Mouse (Mus musculus): ENCODE results near the gene Bag3. TPM values are rescaled to one million over a fixed set of nuclear protein-coding genes. Genes with fewer than 3 reads are reported as not detected.
"Not testable (repeated sequence)": the region's sequence is repeated elsewhere in the genome, so short reads cannot be mapped to it uniquely, and the experiment has no call there.

Bag3 gene
- total RNA-seq, 2 experiments from 2014 or later, result 84.2 to 100 TPM

DNA sequence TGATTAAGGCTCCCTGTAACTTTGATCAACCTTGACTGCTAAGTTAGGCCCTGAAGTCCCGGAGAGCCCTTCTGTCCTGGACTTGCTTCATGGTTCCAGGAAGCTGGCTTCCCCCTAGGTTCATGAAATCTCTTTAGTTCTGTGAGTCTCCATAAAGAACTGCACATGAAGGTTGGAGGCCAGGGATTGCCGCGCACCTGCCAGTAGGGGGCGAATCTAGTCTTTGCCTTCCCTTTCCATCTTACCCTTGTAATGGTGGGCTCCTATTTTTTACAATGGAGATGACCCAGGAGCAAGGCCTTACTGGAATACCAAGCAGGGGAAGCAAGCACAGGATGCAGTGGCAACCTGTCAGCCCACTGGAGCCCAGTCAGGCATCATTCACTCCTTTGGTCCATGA lies 40.0 kb downstream of the Bag3 start:
- no peak for DNase-seq (ENCODE audit: low spot score in 2 of 2)

DNA sequence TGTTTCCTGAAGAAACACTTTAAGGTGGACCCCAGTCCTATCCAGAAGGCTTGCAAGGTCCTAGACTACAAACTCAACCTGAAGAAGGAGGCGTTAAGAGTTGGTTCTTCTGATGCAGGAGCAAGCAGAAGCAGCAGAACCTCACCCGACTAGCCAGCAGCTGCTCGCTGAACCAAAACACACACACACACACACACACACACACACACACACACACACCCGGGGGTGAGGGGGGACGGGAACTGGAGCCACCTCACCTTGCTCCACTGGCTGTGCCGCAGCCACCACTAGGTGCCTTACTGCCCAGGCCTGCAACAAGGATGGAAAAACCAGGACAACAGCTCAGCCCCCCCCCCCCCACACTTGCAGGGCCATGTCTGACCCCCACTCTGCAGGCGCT lies 42.9 kb downstream of the Bag3 start:
- no peak for DNase-seq (ENCODE audit: low spot score in 2 of 2)

DNA sequence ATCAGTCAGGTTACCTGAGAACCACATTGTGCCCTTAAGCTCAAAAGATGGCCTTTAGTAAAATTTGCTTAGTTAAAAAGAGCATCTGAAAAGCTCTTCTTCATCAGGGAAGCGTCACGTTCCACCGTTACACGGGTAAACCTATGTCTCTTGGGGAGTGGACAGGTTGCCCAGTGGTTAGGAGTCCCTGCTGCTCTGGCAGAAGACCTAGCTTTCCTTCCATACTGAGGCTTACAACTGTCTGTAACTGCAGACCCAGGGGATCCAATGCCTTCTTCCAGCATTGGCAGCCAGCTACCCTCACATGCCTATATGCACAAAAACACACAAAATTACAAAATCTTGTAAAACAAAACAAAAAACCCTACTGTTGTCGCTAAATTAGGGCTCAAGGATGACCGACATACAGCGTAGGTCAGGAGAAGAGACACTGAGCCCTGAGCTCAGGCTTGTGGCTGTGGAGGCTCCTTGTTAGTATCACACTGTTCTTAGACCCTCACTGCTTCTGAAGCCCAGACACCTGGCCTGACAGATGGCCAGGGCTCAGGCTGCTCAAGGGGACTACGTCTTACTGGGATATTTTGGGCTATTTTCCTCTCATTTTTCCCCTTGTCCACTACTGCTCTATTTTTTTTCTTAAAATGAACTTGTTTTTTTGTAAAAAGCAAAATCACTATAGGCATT lies 44.3 kb downstream of the Bag3 start:
- no peak for DNase-seq (ENCODE audit: low spot score in 2 of 2)

DNA sequence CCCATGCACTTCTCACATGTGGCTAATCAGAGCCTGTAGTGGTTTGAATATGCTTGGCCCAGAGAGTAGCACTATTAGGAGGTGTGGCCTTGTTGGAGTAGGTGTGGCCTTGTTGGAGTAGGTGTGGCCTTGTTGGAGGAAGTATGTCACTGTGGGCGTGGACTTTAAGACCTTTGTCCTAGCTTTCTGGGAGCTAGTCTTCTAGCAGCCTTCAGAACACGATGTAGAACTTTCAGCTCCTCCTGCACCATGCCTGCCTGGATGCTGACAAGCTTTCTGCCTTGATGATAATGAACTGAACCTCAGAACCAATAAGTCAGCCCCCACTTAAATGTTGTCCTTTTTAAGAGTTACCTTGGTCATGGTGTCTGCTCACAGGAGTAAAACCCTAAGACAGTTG lies 46.0 kb downstream of the Bag3 start:
- not testable (repeated sequence) for DNase-seq (ENCODE audit: low spot score in 2 of 2)

DNA sequence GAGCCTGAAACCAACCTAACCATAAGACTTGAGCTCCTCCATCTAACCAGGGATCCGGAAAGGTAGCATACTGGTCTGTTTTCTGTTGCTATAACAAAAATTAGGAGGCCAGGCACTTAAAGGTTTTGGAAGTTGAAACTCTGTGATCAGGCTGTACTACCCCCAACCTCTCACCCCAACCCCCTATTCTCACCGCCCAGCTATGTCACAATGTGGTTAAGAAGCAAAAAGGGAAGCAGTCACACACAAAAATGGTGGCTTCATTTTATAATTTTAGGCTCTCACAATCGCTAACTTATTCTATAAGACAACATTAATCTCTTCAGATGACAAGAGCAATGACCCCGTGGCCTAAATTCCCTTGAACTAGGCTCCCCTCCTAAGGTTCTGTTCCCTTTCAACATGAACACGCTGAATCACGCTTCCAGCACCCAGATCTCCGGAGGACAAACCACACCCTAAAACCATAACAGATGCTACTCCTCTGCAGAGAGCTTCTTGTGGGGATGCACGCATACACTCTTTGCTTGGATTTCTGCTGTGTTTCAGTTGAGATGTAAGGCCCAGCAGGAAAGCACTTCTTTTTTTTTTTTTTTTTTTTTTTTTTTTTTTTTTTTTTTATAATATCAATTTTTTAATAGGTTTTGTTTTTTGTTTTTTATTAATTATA lies 46.7 kb downstream of the Bag3 start:
- no peak for DNase-seq (ENCODE audit: low spot score in 2 of 2)

DNA sequence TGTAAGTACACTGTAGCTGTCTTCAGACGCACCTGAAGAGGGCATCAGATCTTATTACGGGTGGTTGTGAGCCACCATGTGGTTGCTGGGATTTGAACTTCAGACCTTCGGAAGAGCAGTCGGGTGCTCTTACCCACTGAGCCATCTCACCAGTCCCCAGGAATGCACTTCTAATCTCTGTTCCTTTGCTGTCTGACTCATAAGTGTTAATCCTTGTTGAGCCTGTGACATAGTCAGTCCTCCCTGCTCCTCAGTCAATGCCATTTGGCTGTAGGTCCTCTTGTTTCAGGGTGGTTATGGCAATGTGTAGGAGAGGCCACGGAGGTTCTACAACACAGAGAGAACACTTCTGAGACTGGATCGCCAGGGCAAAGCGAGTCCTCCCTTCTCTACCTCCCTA lies 47.2 kb downstream of the Bag3 start:
- not testable (repeated sequence) for DNase-seq (ENCODE audit: low spot score in 2 of 2)

DNA sequence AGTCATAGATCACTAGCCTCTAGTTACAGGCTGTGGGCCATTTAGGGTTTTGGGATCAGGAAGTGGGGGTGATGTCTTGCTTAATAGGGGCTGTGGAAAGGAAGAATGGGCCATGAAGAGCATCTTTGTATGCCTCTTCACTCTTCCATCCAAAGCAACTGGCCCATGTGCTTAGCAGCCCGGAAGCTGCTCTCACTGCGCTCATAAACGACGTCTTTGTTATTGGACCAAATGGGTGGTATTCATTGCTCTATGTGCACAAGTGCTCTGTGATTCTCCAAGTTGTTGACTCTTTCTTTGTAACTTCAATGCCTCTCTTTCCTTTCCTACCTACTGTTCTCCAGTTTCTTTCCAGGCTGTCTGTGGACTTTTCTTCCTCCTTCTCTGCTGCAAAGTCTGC lies 48.6 kb downstream of the Bag3 start:
- DNase-seq (ENCODE audit: low spot score in 2 of 2), result no peak

DNA sequence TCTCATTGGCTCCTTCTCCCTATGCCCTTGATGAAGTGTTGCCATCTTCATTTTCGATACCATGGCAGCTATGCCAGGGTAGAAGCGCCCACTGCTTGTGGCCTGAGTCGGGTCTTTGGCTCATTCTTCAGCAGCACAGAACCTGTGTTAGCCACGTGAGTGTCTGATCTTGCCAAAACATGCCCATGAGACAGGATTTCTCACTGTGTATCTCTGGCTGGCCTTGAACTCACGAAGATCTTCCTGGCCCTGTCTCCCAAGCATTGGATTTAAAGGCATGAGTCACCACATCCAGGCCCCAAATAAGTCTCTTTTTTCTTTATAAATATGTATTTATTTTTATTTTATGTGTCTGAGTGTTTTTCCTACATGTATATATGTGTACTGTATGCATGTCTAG lies 51.8 kb downstream of the Bag3 start:
- DNase-seq (ENCODE audit: low spot score in 2 of 2), result no peak

DNA sequence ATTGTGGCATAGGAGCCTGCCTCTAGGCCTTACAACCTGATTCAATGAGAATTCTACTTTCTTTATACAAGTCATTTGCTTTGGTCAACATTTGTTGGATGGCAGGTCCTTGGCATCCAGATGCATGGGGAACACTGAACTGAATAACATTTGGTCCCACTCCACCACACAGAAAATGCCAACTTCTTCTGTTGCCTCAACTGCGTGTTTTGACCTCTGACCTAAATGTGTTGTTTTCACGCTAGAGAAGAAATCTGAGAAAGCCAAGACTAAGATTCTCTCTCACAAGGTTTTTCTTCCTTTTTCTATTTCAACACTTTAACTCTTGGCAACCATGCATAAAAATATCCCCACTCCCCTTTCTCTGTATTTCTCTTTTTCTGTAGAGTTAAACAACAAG lies 52.4 kb downstream of the Bag3 start:
- no peak for DNase-seq (ENCODE audit: low spot score in 2 of 2)

DNA sequence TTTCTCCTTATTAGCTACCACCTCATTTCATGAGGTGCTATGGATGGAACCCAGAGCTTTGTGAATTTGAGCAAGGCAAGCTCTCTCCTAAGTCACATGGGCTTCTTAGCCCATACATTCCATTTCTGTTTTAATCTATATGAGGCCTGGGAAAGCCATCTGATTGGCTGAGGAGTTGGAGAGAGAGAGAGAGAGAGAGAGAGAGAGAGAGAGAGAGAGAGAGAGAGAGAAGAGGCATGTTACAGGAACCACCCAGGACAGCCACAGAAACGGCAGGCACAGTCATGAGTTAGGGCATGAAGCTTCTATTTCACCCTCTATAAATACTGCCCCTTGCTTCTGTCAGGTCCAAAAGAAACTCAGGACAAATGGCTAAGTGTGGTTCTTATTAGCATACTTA lies 54.2 kb downstream of the Bag3 start:
- DNase-seq (ENCODE audit: low spot score in 2 of 2), result no peak

DNA sequence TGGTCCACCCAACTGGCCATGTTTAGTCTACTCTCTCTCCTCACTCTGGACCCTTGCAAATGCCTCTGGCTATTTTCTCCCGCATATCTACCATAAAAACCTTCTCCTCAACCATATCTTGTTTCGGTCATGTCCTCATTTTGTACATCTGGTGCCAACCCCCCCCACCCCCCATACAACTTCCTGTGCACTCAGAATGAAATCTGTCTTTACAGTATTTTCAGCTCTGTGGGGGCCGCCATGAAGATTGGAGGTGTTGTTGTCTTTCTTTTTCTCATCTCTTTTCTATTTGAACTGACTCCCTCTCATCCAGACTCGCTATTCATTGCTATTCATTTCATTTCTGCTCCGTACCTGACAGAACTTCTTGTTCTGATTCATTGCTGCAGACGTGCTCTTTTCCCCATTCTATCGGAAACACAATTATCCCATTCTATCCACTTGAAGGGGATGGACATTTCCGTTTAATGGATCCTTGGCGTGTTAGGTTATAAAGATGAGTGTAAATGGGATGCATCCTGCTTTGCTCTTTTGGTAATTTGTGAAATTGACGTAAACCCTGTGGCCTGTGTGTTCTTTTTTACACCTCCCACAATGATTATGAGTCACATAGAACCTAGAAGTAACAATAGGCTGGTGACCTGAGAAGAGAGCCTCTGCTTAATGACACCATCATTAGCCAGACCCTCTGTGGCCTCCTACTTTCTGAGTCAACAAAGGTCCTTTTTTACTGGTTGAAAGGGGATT lies 55.0 kb downstream of the Bag3 start:
- DNase-seq (ENCODE audit: low spot score in 2 of 2), result no peak

DNA sequence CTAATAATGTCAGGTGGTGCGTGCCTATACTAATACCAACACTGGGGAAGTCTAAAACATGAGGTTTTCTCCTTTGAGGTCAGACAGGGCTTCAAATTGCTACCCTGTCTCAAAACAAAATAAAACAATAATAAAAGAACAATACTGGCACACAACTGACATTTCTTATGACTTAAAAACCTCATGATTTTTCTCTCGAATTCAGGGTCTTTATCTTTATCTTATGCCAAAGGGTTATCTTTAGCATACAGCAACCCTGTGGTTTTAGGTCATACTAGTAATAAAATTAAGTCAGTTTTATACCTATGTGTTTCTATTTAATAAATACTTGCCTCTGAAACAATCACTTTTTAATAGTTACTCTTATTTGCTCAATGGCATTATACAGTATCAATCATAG lies 56.0 kb downstream of the Bag3 start:
- no peak for DNase-seq (ENCODE audit: low spot score in 2 of 2)

DNA sequence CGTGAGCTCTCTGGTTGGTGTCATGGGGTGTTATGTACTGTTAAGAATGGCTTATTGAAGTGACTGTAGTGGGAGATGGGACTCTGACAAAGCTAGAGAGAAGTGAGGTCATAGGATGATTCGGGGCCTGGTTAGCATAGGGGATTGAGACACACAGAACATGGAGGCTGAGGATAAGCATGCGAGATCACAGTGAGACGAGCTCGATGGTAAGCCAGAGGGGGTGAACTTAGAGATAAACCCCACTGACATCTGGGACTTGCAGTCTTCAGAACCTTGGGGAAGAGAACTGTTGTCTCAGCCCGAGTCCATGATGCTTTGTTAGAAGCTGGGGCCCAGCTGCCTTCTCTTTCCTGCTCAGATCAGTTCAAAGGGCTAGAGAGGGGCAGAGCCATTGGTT lies 56.9 kb downstream of the Bag3 start:
- no peak for DNase-seq (ENCODE audit: low spot score in 2 of 2)

DNA sequence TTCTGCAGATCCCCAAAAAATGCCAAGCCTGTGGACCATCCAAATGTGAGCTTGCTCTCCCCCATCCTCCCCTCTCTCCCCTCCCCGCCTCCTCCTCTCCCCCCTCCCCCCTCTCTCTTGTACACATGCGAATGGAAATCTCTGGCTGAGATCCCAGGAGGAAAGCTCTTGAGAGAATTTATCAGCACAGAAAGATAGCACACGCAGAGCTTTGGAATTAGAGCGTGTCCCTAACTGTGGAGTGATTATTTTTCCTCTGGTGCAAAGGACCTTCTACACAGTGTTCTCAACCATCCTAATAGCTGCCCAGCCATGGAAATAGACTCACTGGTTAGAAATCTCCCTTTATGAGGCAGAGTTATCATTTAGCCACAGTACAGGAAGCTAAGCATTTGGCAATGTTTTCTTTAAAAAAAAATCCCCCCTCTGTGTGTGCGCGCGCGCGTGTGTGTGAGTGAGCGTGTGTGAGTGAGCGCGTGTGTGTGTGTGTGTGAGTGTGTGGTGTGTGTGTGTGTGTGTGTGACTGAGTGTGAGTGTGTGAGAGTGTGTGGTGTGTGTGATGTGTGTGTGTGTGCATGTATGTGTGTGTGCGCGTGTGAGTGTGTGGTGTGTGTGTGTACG lies 58.6 kb downstream of the Bag3 start:
- no peak for DNase-seq (ENCODE audit: low spot score in 2 of 2)

DNA sequence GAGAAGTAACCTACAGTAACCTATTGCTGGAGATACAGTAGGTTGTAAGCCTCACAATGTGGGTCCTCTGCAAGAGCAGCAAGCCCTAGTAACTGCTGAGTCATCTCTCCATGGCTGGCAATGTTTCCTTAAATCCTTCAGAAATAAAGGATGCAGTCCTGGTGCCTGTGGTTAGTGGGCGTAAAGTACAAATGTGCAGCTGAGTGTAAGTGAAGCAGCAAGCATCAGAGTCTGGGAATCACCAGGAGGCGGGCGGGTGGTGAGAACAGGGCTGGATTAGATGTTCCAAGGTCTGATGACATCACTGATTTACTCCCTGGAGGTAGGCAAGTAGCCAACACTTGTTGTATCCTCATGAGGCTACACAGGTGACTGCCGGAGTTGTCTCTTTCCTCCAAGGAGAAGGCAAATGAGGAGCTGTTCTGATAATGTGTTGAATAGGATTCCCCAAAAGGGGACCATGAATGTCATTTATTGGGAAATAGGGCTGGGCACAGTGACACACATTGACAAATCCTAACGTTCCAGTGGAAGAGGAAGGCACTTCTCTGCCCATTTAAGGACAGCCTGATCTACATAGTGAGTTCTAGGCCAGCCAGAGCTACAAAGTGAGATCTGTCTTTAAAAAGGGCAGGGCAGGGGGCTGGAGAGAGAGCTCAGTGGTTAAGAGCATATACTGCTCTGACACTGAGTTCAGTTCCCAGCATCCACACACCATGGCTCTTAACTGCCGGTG lies 60.0 kb downstream of the Bag3 start:
- DNase-seq (ENCODE audit: low spot score in 2 of 2), result no peak

DNA sequence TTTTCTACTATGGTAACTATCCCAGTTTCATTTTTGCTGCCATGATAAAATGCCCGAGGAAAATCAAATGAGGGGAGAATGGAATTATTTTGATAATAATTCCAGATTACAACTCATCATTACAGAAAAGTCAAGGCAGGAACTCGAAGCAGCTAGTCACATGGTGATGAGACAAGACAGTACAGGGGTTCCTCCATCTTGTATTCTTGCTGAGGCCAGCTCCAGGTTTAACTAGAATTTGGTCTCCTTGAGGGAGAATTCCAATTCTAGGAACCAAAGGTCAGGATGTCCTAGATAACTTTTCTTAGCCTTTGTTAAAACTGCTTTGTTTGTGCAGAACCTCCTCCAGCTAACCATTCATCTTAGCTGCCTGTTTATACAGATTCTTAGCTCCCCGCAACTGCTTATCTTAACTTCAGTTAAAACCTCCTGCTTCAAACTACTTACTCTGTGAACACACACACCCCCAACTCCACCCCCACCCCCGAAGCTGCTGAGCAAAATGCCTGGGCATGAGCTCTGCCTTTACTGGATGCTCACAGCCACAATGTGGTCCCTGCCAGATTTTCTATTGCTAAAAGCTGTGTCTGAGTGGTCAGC lies 64.0 kb downstream of the Bag3 start:
- no peak for DNase-seq (ENCODE audit: low spot score in 2 of 2)

DNA sequence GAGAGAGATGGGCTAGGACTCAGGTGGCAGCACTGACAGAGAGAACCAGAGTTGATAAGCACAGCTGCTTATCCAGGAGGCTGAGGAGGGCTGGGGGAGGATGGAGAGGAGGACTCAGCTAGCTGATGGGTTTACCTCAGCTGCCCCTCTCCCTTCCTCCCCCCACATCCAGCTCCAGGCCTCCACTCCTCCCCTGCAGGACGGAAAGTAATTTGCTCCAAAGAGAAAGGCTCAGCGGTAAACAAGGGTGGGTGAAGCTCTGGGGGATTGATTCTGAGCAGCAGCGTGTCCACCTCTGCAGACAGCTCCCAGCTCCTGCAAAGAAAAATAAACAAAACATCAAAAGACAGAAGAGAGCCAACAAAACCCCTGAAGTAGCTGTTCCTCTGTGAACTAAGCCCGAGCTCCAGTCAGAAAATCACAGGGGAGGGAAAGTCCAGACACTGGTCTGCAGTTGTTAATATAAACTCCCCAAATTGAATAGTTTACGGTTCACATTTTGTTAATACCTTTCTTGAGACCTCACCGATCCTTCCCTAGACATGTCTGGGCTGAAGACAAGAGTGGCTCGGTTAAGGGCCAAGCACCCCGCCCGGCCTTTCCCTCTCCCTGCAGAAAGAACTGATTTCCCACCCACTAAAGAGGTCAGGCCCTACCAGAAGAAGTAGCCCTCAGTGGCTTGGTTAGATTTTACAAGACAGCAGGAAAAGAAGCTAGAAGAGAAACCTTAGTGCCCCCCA lies 68.1 kb downstream of the Bag3 start:
- DNase-seq (ENCODE audit: low spot score in 2 of 2), result no peak

DNA sequence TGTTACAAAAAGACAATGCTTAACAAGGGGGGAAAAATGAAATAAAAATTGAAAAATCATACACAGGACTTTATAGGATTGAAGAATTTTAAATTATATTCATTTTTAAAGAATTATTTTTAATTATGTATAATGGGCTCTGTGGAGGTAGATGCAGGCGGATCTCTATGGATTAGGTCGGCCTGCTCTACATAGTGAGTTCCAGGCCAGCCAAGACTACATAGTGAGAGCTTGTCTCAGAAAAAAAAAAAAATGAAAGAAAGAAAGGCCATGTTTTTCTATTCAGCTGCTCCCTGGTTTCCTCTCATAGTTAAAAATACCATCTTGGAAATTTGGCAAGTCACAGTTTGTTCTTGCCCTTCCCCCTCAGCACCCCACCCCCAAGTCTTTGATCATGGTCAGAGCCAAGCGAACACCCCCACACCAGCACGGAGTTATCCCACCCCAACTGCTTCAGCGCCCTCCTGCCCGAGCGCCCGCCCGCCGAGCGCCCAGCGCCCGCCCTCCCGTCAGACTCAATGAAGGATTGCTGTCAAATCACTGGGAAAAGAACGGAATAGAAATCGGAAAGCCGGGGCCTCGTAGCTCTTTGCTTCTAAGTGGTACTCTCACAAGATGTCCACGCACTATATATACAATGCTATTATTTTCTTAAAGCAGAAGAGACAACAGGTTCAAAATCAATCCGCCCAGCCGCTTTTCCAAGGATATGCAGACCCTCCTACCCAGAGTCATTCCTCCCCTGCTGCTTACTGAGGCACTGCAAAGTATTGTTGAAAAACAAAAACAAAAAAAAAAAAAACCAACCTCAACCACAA lies 68.9 kb downstream of the Bag3 start:
- peak in 1 of 2 experiments; percentile 18 for DNase-seq (ENCODE audit: low spot score in 2 of 2)

DNA sequence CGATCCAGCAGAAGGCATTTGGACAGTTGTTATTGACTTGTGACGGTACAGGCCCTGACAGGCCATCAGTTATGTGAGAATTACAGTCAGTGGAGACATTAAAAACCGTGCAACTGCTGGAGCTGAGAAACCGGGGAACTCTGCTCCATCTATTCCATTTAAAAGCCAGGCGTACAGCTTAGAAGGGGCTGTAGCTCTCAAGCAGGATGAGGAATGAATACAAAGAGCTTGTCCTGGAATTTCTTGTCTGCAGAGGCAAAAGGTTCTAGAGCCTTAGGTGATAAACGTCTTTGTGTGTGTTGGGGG lies 69.5 kb downstream of the Bag3 start:
- no peak for DNase-seq (ENCODE audit: low spot score in 2 of 2)

DNA sequence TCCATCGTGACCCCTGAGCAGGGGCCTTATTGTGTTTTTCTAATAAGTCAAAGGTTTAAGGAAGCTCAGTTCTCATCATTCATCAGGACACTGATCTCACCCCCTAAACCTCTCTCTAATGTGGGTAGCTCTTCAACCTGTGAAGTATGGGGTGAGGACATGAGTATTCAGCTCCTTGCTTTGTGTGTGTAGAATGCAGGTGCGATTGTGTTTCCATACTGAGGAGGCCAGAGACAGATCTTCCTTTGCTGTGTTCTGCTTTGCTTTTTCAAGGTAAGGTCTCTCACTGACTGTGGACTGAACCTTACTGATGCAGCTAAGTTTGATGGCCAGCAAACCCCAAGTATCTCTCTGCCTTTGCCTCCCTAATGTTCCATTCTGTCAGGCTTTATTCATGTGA lies 72.9 kb downstream of the Bag3 start:
- DNase-seq (ENCODE audit: low spot score in 2 of 2), result no peak
